Comparison of ENCODE assay signal across 15 mouse cellular contexts in the genomic region with DNA sequence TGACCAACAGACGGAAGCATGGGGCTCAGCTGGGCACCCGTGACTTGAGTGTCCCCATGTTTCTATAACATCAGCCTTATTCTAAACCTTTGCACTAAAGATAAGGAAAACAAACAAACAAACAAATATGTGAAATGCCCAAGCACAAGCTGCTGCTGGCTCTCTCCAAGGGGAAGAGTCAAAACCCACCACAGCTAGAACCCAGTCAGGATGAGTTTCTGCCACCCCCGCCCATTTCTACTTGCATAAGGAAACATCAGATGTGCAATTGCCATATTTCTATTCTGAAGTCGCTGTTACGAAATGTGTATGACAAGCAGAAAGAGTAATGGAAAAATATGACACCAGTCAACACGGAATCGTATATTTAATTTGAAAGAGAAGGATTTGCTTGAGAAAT.
"Had no signal": no experiment of that assay in that cellular context is flagged by ENCODE, and none has a peak within 500 bp of the region (broad histone marks: within the 10 kb centered on the region; RNA-seq: fewer than 3 reads in every experiment).

No protein-coding gene starts in this region.

- H3K9ac ChIP-seq: neural tube, embryonic 13.5 days; neural tube, embryonic 15.5 days; stomach, embryonic 15.5 days had no signal

- H3K27ac ChIP-seq: neural tube, embryonic 13.5 days; neural tube, embryonic 15.5 days; stomach, embryonic 15.5 days; stomach, postnatal 0 days had no signal

- H3K4me1 ChIP-seq: neural tube, embryonic 13.5 days; neural tube, embryonic 15.5 days; stomach, embryonic 15.5 days had no signal

- DNase-seq: retina, postnatal 1 day; right cerebral cortex, adult 18-20 months; right cerebral cortex, postnatal 14 days; right cerebral cortex, postnatal 25 days; right cerebral cortex, postnatal 4 days; spleen, adult 18-20 months; thymus, adult 18-20 months; thymus, adult 2 months; thymus, postnatal 14 days; thymus, postnatal 36 days; thymus, postnatal 4 days had no signal

- H3K4me2 ChIP-seq: neural tube, embryonic 13.5 days; neural tube, embryonic 15.5 days; stomach, embryonic 15.5 days had no signal

- H3K9me3 ChIP-seq: neural tube, embryonic 13.5 days; neural tube, embryonic 15.5 days; stomach, embryonic 15.5 days had no signal

- H3K4me3 ChIP-seq: neural tube, embryonic 13.5 days; neural tube, embryonic 15.5 days; stomach, embryonic 15.5 days had no signal

- H3K36me3 ChIP-seq: neural tube, embryonic 13.5 days; neural tube, embryonic 15.5 days; stomach, embryonic 15.5 days had no signal

- H3K27me3 ChIP-seq: neural tube, embryonic 13.5 days; neural tube, embryonic 15.5 days; stomach, embryonic 15.5 days had no signal
